Mouse (Mus musculus): Measurements from ENCODE around the gene Shb.

The Shb gene

GRCm38 (mm10) chr4:45505191-45505590, 27.1 kb downstream of the Shb start:
- DNase-seq (ENCODE audit: inconsistent ontology term), result no peak

- DNase-seq (ENCODE audit: inconsistent ontology term), result peak; percentile 91
These were observed 28.5 kb downstream of the Shb start for GRCm38 (mm10) chr4:45503816-45504215.

- no peak for DNase-seq (ENCODE audit: inconsistent ontology term)
These were observed 28.9 kb downstream of the Shb start for GRCm38 (mm10) chr4:45503380-45503779.

GRCm38 (mm10) chr4:45502002-45502401, 30.3 kb downstream of the Shb start:
- DNase-seq (ENCODE audit: inconsistent ontology term), result no peak

GRCm38 (mm10) chr4:45500381-45500780, 31.9 kb downstream of the Shb start:
- no peak for DNase-seq (ENCODE audit: inconsistent ontology term)

- no peak for DNase-seq (ENCODE audit: inconsistent ontology term)
These were observed 32.7 kb downstream of the Shb start for GRCm38 (mm10) chr4:45499556-45499955.

GRCm38 (mm10) chr4:45499081-45499480, 33.2 kb downstream of the Shb start:
- no peak for DNase-seq (ENCODE audit: inconsistent ontology term)

GRCm38 (mm10) chr4:45498345-45498744, 33.9 kb downstream of the Shb start:
- DNase-seq (ENCODE audit: inconsistent ontology term), result no peak

GRCm38 (mm10) chr4:45497282-45497681, 35.0 kb downstream of the Shb start:
- DNase-seq (ENCODE audit: inconsistent ontology term), result peak; percentile 51

GRCm38 (mm10) chr4:45495531-45496201, 36.6 kb downstream of the Shb start:
- DNase-seq (ENCODE audit: inconsistent ontology term), result no peak

- no peak for DNase-seq (ENCODE audit: inconsistent ontology term)
These were observed 38.4 kb downstream of the Shb start for GRCm38 (mm10) chr4:45493786-45494400.

GRCm38 (mm10) chr4:45493118-45493517, 39.2 kb downstream of the Shb start:
- no peak for DNase-seq (ENCODE audit: inconsistent ontology term)

- DNase-seq (ENCODE audit: inconsistent ontology term), result no peak
These were observed 39.6 kb downstream of the Shb start for GRCm38 (mm10) chr4:45492681-45493081.

GRCm38 (mm10) chr4:45491685-45492601, 40.3 kb downstream of the Shb start:
- DNase-seq (ENCODE audit: inconsistent ontology term), result no peak

GRCm38 (mm10) chr4:45491119-45491679, 41.1 kb downstream of the Shb start:
- no peak for DNase-seq (ENCODE audit: inconsistent ontology term)

- peak; percentile 93 for DNase-seq (ENCODE audit: inconsistent ontology term)
These were observed 42.1 kb downstream of the Shb start for GRCm38 (mm10) chr4:45490036-45490752.

- peak; percentile 98 for DNase-seq (ENCODE audit: inconsistent ontology term)
These were observed 42.9 kb downstream of the Shb start for GRCm38 (mm10) chr4:45489141-45490035.

GRCm38 (mm10) chr4:45487681-45488081, 44.6 kb downstream of the Shb start:
- DNase-seq (ENCODE audit: inconsistent ontology term), result no peak

GRCm38 (mm10) chr4:45485024-45485423, 47.2 kb downstream of the Shb start:
- no peak for DNase-seq (ENCODE audit: inconsistent ontology term)
